Mouse (Mus musculus): ENCODE results near the gene Lrriq4.

The Lrriq4 gene

DNA sequence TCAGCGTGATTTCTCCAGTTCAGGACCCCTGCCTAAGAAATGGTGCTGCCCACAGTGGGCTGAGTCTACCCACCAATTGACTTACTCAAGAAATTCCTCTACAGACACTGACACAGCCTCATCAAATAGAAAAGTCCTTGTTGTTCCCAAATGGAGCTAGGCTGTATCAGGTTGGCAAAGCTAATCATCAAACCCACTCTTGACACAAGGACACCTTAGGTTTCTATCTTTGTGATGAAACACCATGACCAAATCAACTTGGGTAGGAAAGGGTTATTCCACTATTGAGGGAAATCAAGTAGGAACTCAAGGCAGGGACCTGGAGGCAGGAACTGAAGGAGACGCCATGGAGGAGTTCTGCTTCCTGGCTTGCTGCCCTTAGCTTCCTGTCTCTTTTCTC, at the start of gene Lrriq4:
TSS of gene Lrriq4 (plus strand) at position 301 of the 400 bp plus-strand sequence.
- DNase-seq (ENCODE audit: low spot score), result no peak

- DNase-seq (ENCODE audit: low spot score), result peak; percentile 74
Observed at GRCm38 (mm10) chr3:30595111-30595832, 49.0 kb upstream of the Lrriq4 start.

DNA sequence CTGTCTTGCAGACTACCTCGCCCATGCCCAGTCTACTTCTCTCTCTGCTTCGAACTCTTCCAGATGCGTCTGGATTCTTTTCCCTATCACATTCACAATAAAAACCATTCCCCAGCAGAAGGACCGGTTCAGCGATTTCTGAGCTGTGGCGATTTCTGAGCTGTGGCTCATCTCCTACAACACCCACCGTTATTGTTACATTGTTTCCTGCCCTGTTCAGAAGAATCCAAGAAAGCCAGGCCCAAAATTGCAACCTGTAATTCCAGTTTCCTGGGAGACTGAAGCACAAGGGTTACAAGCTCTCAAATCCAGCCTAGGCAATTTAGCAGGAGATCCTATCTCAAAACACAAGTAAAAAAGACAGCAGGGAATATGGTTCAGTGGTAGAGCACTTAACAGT, 47.0 kb upstream of the Lrriq4 start:
- no peak for DNase-seq (ENCODE audit: low spot score)

DNA sequence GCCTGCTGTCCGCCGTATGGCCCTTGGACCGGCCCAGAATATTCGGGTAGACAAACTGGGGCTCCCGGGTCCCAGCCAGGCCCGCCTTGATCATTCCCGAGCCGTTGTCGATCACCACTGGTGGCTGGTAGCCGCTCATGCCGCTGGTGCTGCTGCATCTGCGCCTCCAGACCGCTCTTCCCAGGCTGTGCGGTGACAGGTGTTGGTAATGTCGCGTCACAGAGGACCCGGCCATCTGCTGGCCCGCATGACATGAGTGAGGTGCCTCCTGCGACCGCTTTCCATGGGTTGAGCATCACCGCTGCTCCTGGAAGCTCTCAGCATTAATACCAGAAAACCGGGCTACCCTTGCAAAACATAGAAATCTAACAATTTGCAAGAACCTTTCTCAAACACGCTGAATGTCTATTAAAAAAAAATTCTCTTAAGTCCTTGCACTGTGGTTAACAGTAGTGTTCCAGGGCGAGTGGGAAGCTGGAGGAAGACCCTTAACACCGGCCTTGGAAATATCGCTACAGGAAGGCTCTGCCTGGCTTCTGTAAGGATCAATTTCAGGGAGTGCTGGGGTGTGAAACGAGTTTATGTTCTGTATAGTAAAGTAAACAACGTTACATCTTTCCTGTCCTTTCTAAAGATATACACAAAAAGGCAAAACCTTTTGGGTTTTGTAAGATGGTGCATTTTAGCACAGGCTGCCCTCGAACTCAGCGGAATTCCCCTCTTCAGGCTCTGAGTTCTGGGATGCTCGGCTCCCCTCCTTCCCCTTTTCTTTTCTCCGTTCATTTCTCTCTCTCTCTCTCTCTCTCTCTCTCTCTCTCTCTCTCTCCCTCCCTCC, 44.4 kb upstream of the Lrriq4 start, which contains the start of gene Actrt3:
TSS of gene Actrt3 (minus strand) at position 229 of the 835 bp plus-strand sequence.
- peak; percentile 68 for DNase-seq (ENCODE audit: low spot score)

- peak; percentile 56 for DNase-seq (ENCODE audit: low spot score)
Observed at GRCm38 (mm10) chr3:30600717-30601116, 43.6 kb upstream of the Lrriq4 start.

- DNase-seq (ENCODE audit: low spot score), result peak; percentile 93
Observed at GRCm38 (mm10) chr3:30601175-30601574, 43.1 kb upstream of the Lrriq4 start.

GRCm38 (mm10) chr3:30601610-30602064, 42.7 kb upstream of the Lrriq4 start:
- DNase-seq (ENCODE audit: low spot score), result no peak

DNA sequence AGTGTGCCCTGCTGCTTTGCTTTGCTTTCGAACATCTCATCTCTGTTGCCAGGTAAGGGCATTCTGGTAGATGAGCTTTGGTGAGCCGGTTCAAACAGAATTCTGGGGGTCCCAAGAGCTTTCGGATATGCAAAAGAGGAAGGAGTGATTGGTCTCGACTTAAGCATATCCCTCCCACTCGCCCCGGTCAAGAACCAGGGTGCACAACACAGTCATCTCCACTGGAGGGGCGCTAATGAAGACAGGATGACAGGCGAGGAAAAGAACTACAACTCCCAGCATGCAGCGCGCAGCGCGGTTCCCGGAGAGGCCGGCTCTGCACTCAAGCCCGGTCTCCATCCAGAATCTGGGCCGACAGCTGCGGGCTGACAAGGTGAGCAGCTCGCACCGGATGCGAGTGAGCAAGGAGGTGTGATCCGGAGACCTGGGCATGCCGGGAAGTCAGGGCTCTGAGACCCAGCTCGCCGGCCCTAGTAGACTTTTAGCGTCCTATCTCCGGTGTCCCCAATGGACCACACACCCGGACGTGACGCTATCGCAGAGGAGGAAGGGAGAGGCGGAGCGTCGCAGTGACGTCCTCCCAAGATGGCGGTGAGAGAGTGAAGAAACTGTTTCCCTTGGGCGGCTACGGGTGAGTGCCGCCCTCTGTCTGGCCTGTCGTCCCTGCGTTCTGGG, 42.1 kb upstream of the Lrriq4 start, which contains the start of gene Mynn:
TSS of gene Mynn (plus strand) at position 1 of the 675 bp plus-strand sequence.
- DNase-seq (ENCODE audit: low spot score), result peak; percentile 98

- peak; percentile 83 for DNase-seq (ENCODE audit: low spot score)
Observed at GRCm38 (mm10) chr3:30602740-30603098, 41.6 kb upstream of the Lrriq4 start.

DNA sequence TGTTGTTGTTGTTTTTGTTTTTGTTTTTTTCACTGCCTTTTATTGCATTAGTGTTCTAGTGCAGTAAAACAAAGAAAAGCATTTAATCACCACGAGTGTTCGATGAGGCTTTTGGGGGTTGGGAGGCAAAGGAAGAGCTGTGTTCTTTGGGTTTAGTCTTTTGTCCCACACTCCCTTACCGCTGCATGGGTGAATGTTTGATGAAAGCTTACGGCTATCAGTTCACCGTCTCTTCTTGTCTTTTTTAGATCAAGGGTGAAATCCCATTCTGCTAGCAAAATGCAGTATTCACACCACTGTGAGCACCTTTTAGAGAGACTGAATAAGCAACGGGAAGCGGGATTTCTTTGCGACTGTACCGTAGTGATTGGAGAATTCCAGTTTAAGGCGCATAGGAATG, 41.1 kb upstream of the Lrriq4 start:
- peak; percentile 1 for DNase-seq (ENCODE audit: low spot score)

DNA sequence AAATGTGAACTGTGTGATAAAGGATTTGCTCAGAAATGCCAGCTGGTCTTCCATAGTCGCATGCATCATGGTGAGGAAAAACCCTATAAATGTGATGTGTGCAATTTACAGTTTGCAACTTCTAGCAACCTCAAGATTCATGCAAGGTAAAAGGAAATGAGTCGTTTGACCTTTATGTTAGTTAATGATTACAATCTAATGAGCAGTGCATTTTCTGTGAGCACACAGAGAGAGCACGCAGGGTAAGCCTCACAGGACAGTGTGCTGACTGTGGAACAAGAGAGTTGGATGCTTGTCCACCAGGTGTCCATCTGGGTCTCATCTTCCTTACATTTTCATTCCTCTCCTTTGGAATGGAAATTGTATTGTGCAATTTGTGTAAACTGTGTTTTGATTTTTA, 35.3 kb upstream of the Lrriq4 start:
- no peak for DNase-seq (ENCODE audit: low spot score)

- DNase-seq (ENCODE audit: low spot score), result no peak
Observed at GRCm38 (mm10) chr3:30610930-30611329, 33.4 kb upstream of the Lrriq4 start.

GRCm38 (mm10) chr3:30620132-30620531, 24.2 kb upstream of the Lrriq4 start:
- DNase-seq (ENCODE audit: low spot score), result no peak

DNA sequence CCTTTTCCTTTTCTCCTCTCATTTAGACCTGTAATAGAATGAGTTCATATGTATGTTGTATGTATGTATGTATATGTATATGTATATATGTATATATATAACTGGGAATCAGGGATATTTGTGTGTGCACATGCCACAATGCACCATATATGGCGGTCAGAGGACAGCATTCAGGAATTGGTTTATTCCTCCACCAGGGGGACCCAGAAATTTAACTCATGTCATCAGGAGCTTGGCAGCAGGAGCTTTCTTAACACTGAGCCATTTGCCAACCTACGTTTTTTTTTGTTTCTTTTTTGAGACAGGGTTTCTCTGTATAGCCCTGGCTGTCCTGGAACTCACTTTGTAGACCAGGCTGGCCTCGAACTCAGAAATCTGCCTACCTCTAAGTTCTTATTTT, 10.6 kb upstream of the Lrriq4 start:
- DNase-seq (ENCODE audit: low spot score), result no peak

DNA sequence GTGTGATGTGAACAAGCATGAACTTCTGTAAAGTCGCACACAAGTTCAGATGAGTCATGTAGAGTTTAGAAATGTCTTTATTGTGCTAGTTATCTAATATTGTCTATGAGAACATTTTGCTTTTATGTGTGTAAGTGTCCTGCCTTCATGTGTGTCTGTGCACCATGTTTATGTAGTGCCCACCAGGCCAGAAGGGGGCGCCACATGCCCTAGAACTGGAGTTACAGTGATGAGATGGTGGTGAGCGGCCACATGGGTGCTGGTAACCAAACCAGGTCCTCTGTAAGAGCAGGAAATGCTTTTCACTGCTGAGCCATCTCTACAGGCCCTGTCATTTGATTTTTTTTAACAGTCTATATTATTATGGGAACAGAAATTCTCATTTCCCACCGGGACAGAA, 8.7 kb upstream of the Lrriq4 start:
- DNase-seq (ENCODE audit: low spot score), result no peak

- DNase-seq (ENCODE audit: low spot score), result no peak
Observed at GRCm38 (mm10) chr3:30646761-30647160, 2.5 kb downstream of the Lrriq4 start.

GRCm38 (mm10) chr3:30647440-30648090, 3.3 kb downstream of the Lrriq4 start, which contains the start of gene Lrrc34:
Gene Lrrc34, minus strand, starts transcription at chr3:30647869.
- peak; percentile 93 for DNase-seq (ENCODE audit: low spot score)

DNA sequence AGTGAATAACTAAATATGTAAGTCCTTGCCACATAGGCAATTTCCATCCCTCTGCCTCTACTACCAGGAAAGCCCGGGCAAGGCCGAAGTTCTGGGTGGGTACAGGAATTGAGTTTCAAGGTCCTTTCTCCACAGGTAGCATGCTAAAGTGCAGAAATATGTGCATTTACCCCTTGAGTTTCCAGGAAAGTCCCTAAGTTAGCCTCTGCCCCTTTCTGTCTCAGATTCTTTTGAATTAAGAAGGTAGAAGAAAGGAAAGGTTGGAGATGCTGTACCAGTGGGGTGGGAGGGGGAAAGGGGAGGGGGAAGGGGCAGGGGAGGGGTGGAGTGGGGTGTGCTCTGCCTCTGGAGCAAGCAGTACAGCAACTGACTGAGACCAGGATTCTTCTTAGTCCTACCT, 4.2 kb downstream of the Lrriq4 start:
- no peak for DNase-seq (ENCODE audit: low spot score)

- peak; percentile 56 for DNase-seq (ENCODE audit: low spot score)
Observed at GRCm38 (mm10) chr3:30650062-30650841, 5.9 kb downstream of the Lrriq4 start.

- DNase-seq (ENCODE audit: low spot score), result no peak
Observed at GRCm38 (mm10) chr3:30655937-30656336, 11.6 kb downstream of the Lrriq4 start.

GRCm38 (mm10) chr3:30658486-30658885, 14.2 kb downstream of the Lrriq4 start:
- DNase-seq (ENCODE audit: low spot score), result no peak
